Mouse (Mus musculus) bone marrow macrophage, adult 2 months (primary cell): ENCODE results near the gene Alyref.
"Not testable (repeated sequence)": the region's sequence is repeated elsewhere in the genome, so short reads cannot be mapped to it uniquely, and the experiment has no call there.

ENCODE experiments used
- CTCF ChIP-seq: IDR thresholded peaks from 2 replicates; pipeline ENCODE4 v1.5.1; 2012; ENCODE audit warnings: low read depth, mild to moderate bottlenecking, low read length, moderate library complexity
- POLR2A ChIP-seq: IDR thresholded peaks from 2 replicates; pipeline ENCODE4 v1.6.1; 2012; ENCODE audit warnings: mild to moderate bottlenecking, low read depth, low read length, borderline replicate concordance

- TF ChIP-seq CTCF, POLR2A: not testable (repeated sequence)
Observed at GRCm38 (mm10) chr11:120558843-120559242, 39.3 kb downstream of the Alyref start.
